Mouse (Mus musculus) naive thymus-derived CD4-positive, alpha-beta T cell, adult 2 months (primary cell): ENCODE measurements around the gene Atrip.

Experiments used
- DNase-seq: peaks from one replicate; pipeline ENCODE4 v3.0.0-alpha.2; 2011; ENCODE audit warnings: low read depth

Gene Atrip

DNA sequence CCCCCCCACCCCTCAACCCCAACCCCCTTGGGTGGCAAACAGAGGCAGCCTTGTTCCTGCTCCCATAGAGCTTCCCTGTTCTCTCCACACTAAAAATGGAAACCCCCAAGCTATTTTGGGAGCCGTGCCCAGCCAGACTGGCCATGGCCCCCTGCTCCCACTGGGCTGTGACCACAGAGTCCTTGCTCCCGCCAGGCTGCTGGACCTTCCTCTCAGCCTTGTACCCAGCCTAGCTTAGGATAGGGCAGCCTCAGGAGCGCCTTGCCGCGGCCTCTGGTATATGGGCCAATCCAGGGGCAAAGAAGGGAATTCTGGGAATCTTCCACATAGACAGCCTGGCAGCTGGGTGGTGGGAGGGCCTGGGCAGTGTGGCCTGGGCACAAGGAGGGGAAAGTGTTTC, 23.9 kb upstream of the Atrip start:
- DNase-seq: no peak

DNA sequence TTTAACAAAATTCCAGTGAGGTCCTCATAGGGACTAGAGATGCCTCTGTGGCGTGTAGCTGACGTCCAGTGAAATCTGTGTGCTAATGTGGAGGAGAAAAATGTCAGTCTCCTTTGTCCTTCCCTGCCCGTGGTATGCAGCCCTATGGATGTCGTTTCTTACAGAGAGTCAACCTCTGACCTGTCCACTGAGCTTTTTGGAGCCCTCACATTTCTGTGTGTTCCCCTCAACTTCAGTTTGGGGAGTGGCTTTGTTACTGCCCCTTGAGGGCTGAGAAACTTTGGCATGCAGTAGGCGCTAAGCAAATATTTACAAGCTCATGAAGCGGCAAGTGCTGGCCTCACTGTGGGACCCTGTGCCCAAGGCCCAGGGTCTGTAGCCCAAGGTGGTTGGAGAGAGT, 23.4 kb upstream of the Atrip start:
- DNase-seq: no peak

DNA sequence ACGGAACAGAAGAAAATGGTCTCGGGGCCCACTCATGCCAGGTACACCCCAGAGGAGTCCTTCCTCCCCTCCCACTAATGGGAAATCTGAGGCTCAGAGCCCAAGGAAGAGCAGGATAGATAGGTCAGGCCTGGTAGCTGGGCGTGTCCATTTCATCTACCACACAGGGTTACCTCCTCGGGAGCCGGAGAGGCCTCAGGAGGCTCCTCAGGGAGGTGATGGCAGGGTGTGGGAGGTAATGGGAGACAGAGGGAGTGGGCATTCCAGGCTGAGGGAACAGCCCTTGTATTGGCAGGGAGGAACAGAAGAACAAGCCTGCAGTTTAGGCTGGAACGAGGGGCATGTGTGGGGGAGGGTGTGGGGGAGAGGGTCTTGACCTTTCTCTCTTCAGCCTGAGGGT, 22.9 kb upstream of the Atrip start:
- DNase-seq: no peak

DNA sequence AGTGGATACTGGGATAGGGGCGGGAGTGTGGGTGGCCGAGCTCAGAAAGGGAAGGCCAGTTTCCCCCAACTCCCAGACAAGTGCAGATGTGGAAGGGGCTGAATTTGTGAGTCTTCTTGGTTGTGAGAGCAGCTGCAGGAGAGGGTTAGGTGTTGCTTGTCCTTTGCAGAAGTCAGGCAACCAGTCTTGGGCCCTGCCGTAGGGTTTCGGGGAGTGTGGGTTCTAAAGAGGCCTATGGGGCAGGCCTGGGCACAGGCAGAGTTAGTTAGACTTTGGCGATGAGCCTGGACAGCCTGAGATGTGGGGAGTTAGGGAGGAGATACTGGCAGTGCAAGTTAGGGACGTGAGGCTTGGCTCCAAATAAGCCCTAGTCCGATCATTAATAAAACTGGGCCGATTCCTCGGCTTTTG, 22.3 kb upstream of the Atrip start:
- DNase-seq: no peak

DNA sequence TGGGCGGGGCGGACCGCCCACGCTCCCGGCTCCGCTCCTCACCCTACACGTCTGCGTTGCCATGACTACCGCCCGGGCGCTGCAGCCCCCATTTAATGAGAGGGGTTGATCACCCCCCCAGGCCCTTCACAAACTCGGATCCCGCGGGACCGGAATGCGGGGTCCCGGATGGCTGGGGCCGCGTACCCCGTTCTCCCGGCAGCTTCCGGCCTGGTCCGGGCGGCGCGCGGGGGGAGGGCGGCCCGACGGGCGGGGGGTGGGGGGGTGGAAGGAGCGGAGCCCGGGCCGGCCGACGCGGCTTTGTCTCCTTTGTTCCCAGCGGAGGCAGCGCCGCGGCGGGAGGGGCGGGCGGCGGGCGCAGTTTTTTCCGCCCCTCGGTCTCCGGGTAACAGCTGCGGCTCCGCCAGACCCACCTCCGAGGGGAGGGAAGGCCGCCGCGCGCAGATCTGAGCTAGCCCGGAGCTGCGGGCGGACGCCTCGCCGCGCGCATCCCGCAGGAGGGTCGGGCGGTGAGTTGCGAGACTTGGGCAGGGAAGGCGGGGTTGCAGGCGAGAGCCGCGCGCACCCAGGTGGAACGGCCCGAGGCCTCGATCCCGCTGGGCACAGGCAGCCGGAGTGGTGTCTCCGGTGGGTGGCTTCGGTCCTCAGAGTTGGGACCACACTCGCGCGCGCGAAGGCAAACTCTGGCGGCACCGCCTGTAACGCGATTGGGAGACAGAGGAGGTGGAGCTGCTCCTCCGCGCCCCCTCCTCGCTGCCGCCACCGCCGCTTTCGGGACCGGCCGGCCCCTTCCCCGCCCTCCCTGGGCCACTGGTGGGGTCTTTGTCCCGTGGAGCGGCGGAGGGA, 21.4 kb upstream of the Atrip start, which contains the start of gene Plxnb1:
Gene Plxnb1, plus strand, starts transcription at position 253 of the 846 bp plus-strand sequence.
- DNase-seq: peak; percentile 73

DNA sequence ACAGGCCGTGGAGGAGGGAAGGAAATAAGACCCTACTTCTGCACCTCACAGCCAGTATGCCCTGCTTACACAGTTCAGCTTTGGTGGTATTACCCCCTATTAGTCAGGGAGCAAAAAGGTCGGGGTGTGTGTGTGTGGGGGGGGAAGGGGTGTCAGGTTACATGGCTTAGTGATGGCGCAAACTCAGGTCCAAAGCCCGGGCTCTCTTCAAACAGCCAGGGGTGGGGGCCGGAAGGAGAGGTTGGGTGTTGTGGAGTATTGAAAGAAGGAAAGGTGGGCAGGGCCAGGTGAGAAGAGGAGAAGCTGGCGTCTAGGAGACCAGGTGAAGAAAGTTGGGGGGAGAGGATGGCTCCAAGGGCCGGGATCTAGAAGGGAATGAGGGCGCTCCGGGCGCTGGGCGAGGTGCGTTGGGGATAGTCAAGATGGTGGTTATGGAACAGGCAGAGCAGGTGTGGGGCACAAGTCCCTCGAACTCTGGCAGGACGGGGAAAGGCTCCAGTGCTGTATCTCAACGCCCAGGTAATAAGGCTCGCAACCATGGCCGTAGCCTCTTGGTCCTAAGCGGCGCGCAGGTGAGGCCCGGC, 20.7 kb upstream of the Atrip start:
- peak; percentile 23 for DNase-seq

DNA sequence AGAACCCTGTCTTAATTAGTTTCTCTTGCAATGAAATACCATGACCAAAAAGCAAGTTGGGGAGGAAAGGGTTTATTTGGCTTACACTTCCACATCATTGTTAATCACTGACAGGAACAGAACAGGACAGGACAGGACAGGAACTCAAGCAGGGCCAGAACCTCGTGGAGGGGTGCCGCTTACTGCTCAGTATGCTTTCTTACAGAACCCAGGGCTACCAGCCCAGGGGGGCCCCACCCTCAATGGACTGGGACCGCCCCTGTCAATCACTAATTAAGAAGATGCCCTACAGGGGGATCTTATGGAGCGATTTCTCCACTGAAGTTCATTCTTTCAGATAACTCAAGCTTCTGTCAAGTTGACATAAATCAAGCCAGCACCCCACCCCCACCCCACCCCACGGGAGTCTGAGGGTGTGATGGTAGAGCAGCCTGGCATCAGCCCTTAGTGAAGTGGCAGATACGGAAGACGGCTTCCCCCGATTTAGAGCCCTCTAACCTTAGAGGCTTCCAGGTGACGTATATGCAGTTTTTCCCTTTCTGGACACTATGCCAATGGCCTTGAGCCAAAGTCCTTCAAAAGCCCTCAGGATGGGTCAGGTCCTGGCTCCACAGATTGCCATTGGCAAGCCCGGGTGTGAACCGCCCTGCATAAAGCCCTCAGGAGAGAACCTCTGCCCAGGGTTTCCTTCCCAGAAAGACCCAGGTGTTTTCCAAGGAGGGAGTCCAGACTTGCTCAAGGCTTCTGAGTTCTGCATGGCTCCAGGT, 20.0 kb upstream of the Atrip start:
- DNase-seq: no peak

DNA sequence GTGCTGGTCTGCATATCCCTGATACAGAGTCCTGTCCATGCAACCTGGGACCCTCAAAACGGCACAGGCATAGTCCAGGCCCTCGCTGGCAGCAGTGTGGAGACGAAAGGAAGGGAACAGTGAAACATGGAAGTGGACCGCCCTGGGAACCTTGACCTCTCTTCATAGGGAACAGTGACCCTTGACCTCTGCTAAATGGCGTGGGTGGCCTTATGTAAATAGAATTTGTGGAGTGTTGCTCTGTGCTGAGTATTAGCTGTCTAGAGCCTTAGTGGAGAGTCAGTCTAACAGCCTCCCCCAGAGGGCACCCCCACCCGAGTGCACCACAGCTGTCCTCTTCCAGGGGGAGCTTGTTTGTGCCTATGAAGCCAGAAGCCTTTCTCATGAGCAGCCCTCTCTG, 18.9 kb upstream of the Atrip start:
- no peak for DNase-seq

DNA sequence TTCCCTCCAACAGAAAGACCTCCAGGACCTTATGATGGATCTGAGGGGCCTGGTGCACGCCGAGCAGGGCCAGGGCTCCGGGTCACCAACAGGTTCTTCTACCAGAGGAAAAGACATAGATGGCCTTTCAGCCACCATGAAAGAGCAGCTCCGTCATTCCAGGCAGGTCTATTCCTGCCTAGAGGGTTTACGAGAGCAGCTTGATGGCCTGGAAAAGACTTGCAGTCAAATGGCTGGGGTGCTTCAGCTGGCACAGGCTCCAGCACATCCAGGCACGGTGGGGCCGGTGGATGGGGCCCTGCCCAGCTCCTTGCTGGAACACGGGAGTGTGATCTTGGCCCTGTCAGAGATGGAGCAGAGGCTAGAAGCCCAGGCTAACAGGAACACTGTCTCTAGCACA, 17.9 kb upstream of the Atrip start:
- no peak for DNase-seq

DNA sequence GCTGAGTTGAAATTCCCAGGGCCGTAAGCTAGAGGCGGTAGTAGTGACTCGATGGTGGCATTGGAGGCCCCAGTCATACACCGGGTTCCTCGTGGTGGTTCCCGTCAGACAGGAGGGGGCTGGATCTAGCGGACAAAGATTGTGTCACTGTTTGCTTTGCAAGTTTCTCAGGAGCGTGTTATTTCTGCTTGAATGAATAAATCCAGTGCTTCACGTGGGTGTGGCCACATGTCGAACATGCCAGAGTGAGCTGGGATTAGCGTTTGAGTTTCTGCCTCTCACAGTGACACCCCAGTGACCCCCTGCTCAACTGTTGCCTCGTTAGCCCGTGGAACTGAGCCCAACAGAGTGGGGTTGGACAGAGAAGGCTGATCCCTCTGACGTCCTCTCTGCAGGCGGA, 16.5 kb upstream of the Atrip start:
- no peak for DNase-seq

DNA sequence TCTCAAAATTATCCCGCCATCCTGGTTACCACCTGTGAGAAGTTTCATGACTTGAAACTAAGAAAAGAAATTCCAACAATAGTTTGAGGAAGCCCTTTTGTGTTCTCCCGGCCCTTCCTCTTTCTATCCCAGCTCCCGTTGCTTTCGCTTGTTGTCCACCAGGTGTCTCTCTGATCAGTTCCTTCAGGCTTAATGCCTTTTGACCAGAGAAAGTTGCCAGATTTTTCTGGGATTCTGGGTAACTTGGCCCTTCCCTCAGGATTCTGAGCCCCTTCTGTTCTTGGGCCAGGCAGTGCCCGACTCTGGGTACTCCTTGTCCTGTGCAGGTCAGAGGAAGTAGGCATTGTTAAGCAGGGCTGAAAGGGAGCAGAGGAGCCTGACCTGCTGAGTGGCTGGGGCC, 14.1 kb upstream of the Atrip start:
- no peak for DNase-seq

DNA sequence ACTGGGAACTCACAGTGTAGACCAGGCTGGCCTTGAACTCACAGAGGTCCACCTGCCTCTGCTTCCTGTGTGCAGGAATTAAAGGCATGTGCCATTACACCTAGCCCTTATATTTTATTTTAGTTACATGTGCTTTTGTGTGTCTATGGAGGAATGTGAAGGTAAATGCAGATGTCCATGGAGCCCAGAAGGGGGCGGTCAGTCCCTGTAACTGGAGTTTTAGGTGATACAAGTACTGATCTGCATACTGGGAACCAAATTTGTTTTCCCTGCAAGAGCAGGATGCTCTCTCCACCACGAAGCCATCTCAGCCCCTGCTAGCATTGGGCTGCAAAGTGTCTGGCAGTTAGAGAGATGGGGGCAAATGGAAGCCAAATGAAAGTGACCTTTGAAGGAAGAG, 11.0 kb upstream of the Atrip start:
- peak; percentile 55 for DNase-seq

DNA sequence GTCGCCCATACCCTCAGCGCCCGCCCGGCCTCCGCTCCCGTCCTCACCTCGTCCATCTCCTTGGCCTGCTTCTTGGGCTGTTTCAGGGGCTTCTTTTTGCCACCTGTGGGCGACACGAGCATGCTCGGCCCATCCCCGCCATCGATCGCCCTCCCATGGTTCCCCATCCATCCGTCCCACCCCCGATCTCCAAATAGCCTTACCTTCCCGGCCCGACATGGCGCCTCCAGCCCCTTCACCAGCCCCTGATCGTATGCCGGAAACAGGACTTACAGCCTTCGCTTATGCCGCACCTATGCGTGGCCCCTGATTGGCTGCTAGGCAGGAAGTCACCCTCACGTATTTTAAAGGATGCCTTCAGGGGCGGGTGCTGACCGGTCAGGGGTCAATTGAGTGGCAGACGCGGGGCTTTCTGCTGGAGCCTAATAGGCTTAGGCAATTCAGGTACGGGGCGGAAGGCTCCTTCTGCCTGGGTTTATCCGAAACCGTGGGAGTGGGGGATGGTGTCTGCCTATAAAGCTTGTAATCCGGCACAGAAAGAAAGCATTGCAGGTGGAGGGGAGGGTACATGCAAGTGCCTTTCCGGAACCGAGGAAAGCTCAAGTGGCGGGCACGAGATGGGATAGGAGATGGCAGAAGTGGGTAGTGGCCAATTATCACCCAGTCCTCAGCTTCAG, 8.3 kb upstream of the Atrip start, which contains the start of the genes Ccdc51 and Tma7:
Gene Ccdc51, plus strand, starts transcription at position 370 of the 677 bp plus-strand sequence.
Gene Tma7, minus strand, starts transcription at position 464 of the 677 bp plus-strand sequence.
- peak; percentile 84 for DNase-seq

DNA sequence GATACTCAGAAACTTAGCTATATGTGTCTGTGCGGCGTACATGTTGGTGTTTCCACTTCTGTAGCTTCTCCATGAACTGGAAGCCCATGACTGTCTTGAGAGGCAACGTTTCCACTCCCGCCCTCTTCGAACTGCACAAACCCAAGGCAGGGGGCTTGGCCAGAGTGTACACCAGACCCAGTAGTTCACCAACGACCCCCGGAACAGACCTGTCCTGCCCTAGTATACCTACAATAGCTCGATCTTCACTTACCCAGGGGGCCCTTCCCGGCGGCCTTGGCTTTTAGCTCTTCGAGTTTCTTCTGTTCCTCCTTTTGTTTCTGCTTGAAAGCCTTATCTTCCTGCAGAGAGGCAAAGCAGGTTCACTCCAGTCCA, 7.8 kb upstream of the Atrip start:
- no peak for DNase-seq

DNA sequence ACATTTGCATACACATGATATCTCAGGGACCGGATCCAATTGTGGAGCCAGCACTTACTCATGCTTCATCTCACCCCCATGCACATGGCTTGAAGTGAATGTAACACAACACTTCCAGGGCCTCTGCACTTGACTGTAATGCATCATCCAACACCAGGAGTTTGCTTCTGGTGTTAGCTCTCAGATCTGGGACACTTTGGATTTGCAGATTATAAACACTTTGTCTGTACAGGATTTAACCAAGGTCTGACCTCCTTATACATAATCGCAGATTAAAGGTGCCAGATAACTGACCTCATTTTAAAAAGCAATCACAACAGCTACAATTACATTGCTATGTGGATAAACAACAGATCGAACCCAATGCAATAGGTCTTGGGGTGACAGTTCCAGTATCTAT, 6.6 kb upstream of the Atrip start:
- no peak for DNase-seq

DNA sequence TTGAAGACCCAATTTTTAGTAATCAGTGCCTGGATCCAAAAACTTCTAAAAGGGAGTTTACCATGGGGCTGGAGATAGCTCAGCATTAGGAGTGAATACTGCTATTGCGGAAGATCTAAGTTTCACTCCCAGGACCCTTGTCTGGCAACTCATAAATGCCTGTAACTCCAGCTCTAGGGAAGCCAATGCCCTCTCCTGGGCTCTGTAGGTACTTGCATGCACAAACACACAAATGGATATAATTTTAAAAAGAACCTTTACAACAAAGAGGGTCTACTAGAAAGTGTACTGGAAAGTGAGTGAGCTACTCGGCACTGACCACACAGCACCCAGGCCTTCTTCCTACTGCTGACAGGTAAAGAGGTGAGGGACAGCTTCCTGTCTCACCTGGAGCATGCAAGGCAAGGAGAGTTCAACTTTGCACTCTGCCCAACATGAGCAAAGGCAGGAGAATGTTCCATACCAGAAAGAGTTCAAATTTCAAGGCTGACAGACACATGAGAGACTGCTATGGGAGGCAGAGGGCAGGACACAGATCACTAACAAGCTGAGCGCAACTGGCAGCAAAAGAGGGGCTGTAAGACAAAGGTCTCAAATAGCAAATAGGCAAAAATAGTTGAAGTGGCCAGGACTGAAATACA, 5.7 kb downstream of the Atrip start:
- DNase-seq: peak; percentile 33

DNA sequence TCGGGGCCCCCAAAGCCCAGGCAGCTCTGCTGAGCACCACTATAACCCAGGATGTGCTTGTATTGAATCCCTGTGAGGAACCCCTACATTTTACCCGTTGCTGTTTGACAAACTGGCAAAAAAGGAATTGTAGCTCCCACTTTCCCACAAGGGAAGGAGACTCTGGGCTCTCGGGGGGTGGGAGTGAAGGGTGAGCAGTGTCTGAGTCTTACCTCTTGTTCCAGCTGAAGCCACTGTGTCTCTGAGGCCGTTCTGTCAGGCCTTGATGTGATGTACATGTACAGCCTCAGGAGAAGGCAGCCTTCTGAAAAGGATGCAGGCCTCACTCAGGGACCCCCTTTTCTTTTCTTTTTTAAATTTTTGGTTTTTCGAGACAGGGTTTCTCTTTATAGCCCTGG, 13.0 kb downstream of the Atrip start:
- no peak for DNase-seq

DNA sequence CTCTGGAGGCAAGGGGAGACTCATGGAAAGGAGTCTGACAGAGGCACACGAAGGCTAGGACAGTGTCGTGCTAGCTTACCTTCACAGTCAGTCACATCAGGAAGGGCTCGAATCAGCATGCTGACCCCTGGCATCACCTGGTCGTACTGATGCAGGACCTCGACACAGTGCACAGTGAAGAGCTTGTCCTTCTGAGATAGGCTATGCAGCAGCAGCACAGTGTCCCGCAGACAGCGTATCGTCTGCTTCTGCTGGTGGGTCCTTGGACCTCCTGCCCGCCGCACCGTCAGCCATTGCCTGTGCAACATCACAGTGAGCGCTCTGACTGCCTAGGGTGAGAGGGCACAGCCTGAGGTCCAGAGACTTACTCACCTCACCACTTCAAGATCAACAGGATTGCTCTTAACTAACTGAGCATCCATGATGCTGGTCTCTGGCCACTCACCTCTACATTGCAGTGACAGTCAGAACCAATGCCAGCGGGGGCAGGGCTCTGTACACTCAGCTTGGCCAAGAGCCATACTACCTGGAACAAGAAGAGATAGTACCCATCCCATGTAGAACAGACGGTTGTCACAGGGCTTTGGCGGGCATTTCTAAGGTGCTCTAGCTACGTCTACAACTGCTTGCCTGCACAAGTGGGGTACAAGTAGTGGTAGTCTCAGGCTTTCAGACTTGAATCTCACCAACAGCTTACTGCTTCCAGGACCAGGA, 13.6 kb downstream of the Atrip start:
- peak; percentile 43 for DNase-seq

DNA sequence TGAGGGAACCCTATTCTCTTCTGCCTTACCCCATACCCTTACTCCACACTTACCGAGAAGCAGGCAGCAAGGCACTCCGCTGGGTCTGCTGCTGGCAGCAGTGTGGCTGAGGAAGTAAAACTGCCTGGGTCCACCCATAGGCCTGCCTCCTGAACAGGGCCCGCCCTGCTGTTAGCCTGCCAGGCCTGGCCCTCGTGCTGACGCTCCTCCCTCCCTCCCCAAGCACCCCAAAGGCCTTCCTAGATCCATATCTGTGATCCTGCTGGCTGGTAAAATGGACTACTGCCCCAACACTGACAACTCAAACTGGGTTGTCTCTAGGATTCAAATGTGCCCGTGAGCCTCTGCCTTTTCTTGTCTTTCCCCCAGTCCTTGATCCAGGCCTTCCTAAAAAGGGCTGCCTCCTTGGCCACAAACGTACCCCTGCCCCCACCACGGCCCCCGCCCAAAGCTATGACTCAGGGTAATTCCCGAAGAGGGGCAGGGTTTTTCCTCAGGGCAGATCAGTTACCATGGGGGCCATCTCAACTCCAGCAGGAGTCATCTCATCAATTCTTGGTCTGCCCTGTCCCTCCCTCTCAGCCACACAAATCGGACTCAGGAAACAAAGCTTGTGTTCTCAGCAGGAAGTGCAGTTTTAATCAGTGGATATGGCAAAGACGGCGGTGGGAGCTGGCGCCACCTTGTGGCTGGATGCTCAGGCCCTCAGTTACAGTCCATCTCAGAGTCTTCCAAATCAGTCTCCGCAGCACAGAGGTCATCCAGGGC, 14.6 kb downstream of the Atrip start, which contains the start of gene Trex1:
Gene Trex1, minus strand, starts transcription at position 599 of the 768 bp plus-strand sequence.
- peak; percentile 95 for DNase-seq
